Mouse (Mus musculus): Measurements from ENCODE around the gene Olfr930. TPM values are rescaled to one million over a fixed set of nuclear protein-coding genes. Genes with fewer than 3 reads are reported as not detected.

The Olfr930 gene
- polyA plus RNA-seq (2015; fragmentation: Nextera tagmentation; extraction: Ambion mirVana), result not detected in 2 replicates

GRCm38 (mm10) chr9:38929509-38929908 lies at the start of gene Olfr930:
Gene Olfr930 (plus strand): TSS chr9:38929809.

GRCm38 (mm10) chr9:38972013-38972412 lies 42.4 kb downstream of the Olfr930 start, which contains the start of gene Olfr933:
Gene Olfr933 (plus strand): TSS chr9:38972313.

Other genes starting within 250 kb of the Olfr930 start
- gene Olfr919, start 226.1 kb upstream of the Olfr930 start, polyA plus RNA-seq (2015; fragmentation: Nextera tagmentation; extraction: Ambion mirVana), result not detected in 2 replicates
- gene Vwa5a, start 211.5 kb upstream of the Olfr930 start, polyA plus RNA-seq (2015; fragmentation: Nextera tagmentation; extraction: Ambion mirVana), result 30.6 and 30.8 TPM in 2 replicates
- 0.02 and 0.06 TPM in 2 replicates for gene Olfr920, start 177.5 kb upstream of the Olfr930 start, polyA plus RNA-seq (2015; fragmentation: Nextera tagmentation; extraction: Ambion mirVana)
- not detected in 2 replicates for gene Olfr921, start 156.7 kb upstream of the Olfr930 start, polyA plus RNA-seq (2015; fragmentation: Nextera tagmentation; extraction: Ambion mirVana)
- not detected in 2 replicates for gene Olfr922, start 115.2 kb upstream of the Olfr930 start, polyA plus RNA-seq (2015; fragmentation: Nextera tagmentation; extraction: Ambion mirVana)
- gene Olfr923, start 103.3 kb upstream of the Olfr930 start, polyA plus RNA-seq (2015; fragmentation: Nextera tagmentation; extraction: Ambion mirVana), result not detected in 2 replicates
- gene Olfr924, start 85.4 kb upstream of the Olfr930 start, polyA plus RNA-seq (2015; fragmentation: Nextera tagmentation; extraction: Ambion mirVana), result not detected in 2 replicates
- not detected in 2 replicates for gene Olfr26, start 74.7 kb upstream of the Olfr930 start, polyA plus RNA-seq (2015; fragmentation: Nextera tagmentation; extraction: Ambion mirVana)
- not detected in 2 replicates for gene Olfr926, start 52.7 kb upstream of the Olfr930 start, polyA plus RNA-seq (2015; fragmentation: Nextera tagmentation; extraction: Ambion mirVana)
- gene Olfr933, start 42.5 kb downstream of the Olfr930 start, polyA plus RNA-seq (2015; fragmentation: Nextera tagmentation; extraction: Ambion mirVana), result not detected in 2 replicates
- gene Olfr934, start 58.5 kb downstream of the Olfr930 start, polyA plus RNA-seq (2015; fragmentation: Nextera tagmentation; extraction: Ambion mirVana), result not detected in 2 replicates
- gene Olfr935, start 69.9 kb downstream of the Olfr930 start, polyA plus RNA-seq (2015; fragmentation: Nextera tagmentation; extraction: Ambion mirVana), result not detected in 2 replicates
- gene Olfr146, start 93.6 kb downstream of the Olfr930 start, polyA plus RNA-seq (2015; fragmentation: Nextera tagmentation; extraction: Ambion mirVana), result not detected in 2 replicates
- gene Olfr937, start 135.1 kb downstream of the Olfr930 start, polyA plus RNA-seq (2015; fragmentation: Nextera tagmentation; extraction: Ambion mirVana), result not detected in 2 replicates
- gene Olfr938, start 149.1 kb downstream of the Olfr930 start, polyA plus RNA-seq (2015; fragmentation: Nextera tagmentation; extraction: Ambion mirVana), result not detected in 2 replicates
- not detected in 2 replicates for gene Olfr27, start 198.3 kb downstream of the Olfr930 start, polyA plus RNA-seq (2015; fragmentation: Nextera tagmentation; extraction: Ambion mirVana)
- gene Olfr943, start 236.5 kb downstream of the Olfr930 start, polyA plus RNA-seq (2015; fragmentation: Nextera tagmentation; extraction: Ambion mirVana), result not detected in 2 replicates

Data from urinary bladder, postnatal 0 days (tissue).